Mouse (Mus musculus): ENCODE data around the gene Gapdh. TPM values are rescaled to one million over a fixed set of nuclear protein-coding genes. Genes with fewer than 3 reads are reported as not detected.
A peak's percentile ranks its signal among the peaks of the same experiment; 100 is the strongest.

The Gapdh gene
- total RNA-seq (2021), result 1,000 to 10,000 TPM; 1,523 to 1,789 TPM
- long read RNA-seq, partial matches to known transcripts, result 3 of 11 reads
- long read RNA-seq, other reads (novel, unspliced or antisense), result 4 of 11 reads

GRCm38 (mm10) chr6:125166051-125166751 is at the start of gene Gapdh:
Gene Gapdh (minus strand): TSS chr6:125166467.
- peak; percentile 34 to 51 for DNase-seq (ENCODE audit: low spot score in 2 of 2)

GRCm38 (mm10) chr6:125215148-125215954 is 49.1 kb upstream of the Gapdh start, which contains the start of gene Vamp1:
Gene Vamp1 (plus strand): TSS chr6:125215551.
- peak; percentile 87 to 90 for DNase-seq (ENCODE audit: low spot score in 2 of 2)

- DNase-seq (ENCODE audit: low spot score in 2 of 2), result no peak
Measured at GRCm38 (mm10) chr6:125213715-125214114, 47.4 kb upstream of the Gapdh start.

- DNase-seq (ENCODE audit: low spot score in 2 of 2), result no peak
Measured at GRCm38 (mm10) chr6:125213129-125213528, 46.9 kb upstream of the Gapdh start.

- DNase-seq (ENCODE audit: low spot score in 2 of 2), result no peak
Measured at GRCm38 (mm10) chr6:125212621-125213020, 46.4 kb upstream of the Gapdh start.

GRCm38 (mm10) chr6:125210436-125210835 is 44.2 kb upstream of the Gapdh start:
- no peak for DNase-seq (ENCODE audit: low spot score in 2 of 2)

- DNase-seq (ENCODE audit: low spot score in 2 of 2), result no peak
Measured at GRCm38 (mm10) chr6:125197166-125197565, 30.9 kb upstream of the Gapdh start.

GRCm38 (mm10) chr6:125196301-125196700 is 30.0 kb upstream of the Gapdh start:
- DNase-seq (ENCODE audit: low spot score in 2 of 2), result no peak

- no peak for DNase-seq (ENCODE audit: low spot score in 2 of 2)
Measured at GRCm38 (mm10) chr6:125195541-125196075, 29.3 kb upstream of the Gapdh start.

- DNase-seq (ENCODE audit: low spot score in 2 of 2), result no peak
Measured at GRCm38 (mm10) chr6:125193390-125193789, 27.1 kb upstream of the Gapdh start.

- no peak for DNase-seq (ENCODE audit: low spot score in 2 of 2)
Measured at GRCm38 (mm10) chr6:125192841-125193240, 26.6 kb upstream of the Gapdh start.

- peak; percentile 87 to 89 for DNase-seq (ENCODE audit: low spot score in 2 of 2)
Measured at GRCm38 (mm10) chr6:125192016-125192714, 25.9 kb upstream of the Gapdh start.

GRCm38 (mm10) chr6:125191332-125192015 is 25.2 kb upstream of the Gapdh start, which contains the start of the genes Ncapd2 and Mrpl51:
Gene Ncapd2 (minus strand): TSS chr6:125191701.
Gene Mrpl51 (plus strand): TSS chr6:125191801.
- DNase-seq (ENCODE audit: low spot score in 2 of 2), result peak; percentile 96 to 98

- DNase-seq (ENCODE audit: low spot score in 2 of 2), result no peak
Measured at GRCm38 (mm10) chr6:125190816-125191215, 24.5 kb upstream of the Gapdh start.

GRCm38 (mm10) chr6:125186203-125186602 is 19.9 kb upstream of the Gapdh start:
- no peak for DNase-seq (ENCODE audit: low spot score in 2 of 2)

GRCm38 (mm10) chr6:125182133-125182532 is 15.9 kb upstream of the Gapdh start:
- DNase-seq (ENCODE audit: low spot score in 2 of 2), result no peak

- DNase-seq (ENCODE audit: low spot score in 2 of 2), result no peak
Measured at GRCm38 (mm10) chr6:125179601-125180000, 13.3 kb upstream of the Gapdh start.

- no peak for DNase-seq (ENCODE audit: low spot score in 2 of 2)
Measured at GRCm38 (mm10) chr6:125175469-125175868, 9.2 kb upstream of the Gapdh start.

GRCm38 (mm10) chr6:125173256-125173655 is 7.0 kb upstream of the Gapdh start:
- no peak for DNase-seq (ENCODE audit: low spot score in 2 of 2)

- DNase-seq (ENCODE audit: low spot score in 2 of 2), result no peak
Measured at GRCm38 (mm10) chr6:125172474-125172873, 6.2 kb upstream of the Gapdh start.

- no peak for DNase-seq (ENCODE audit: low spot score in 2 of 2)
Measured at GRCm38 (mm10) chr6:125170194-125170593, 3.9 kb upstream of the Gapdh start.
